Mouse (Mus musculus) neutrophil, adult 59 days (primary cell): Measurements from ENCODE around the gene Pax3. TPM values are rescaled to one million over a fixed set of nuclear protein-coding genes. Genes with fewer than 3 reads are reported as not detected.

Experiments used
- total RNA-seq, 2 experiments: library from RNA; stranded (reverse); gene quantifications; 1 replicate in 1 of 2; 2 replicates in 1 of 2; pipeline ENCODE4 v1.2.4; 2023

Pax3 gene
- not detected for total RNA-seq

DNA sequence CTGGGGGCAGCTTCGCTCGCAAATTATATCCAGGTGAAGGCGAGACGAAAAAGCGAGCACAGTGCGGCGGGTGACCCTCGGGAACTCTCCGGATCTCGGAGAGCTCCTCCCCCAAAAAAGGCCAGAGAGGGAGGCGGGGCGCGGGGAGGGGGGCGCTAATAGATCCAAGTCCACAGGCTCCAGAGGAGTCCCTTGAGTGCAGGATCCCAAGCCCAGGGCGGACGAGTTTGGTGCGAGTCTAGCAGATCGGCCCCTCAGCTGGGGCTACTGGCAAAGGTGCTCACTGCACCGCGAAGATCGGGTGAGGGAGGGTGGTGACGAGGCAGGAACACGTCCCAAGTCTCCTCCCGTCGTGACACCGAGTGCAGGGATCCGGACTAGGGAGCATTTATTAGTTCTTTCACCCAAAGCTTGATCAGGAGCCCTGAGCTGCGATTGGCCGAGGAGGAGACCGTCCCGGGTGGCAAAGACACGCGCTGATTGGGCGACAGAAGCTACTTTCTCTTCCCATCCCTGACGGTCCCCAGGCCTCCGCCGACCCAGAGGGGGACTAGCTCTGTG lies at the start of gene Pax3:
Gene Pax3 (minus strand): TSS at position 384 of the 561 bp plus-strand sequence.

Other genes starting within 250 kb of the Pax3 start
- gene Sgpp2, start 113.2 kb upstream of the Pax3 start, total RNA-seq, result not detected